Mouse (Mus musculus) lung, embryonic 14.5 days (tissue): ENCODE results near the gene Malsu1. TPM values are rescaled to one million over a fixed set of nuclear protein-coding genes. Genes with fewer than 3 reads are reported as not detected.

Experiments
- ATAC-seq: fragments of 200-750 bp; cut with Nextera tagmentation; 2 replicates; pipeline ENCODE4 v1.8.0; 2017; ENCODE audit warnings: mild to moderate bottlenecking, moderate TSS enrichment, moderate library complexity; ENCODE audit not compliant: insufficient read depth
- DNase-seq: peaks from one replicate; pipeline ENCODE4 v3.0.0-alpha.2; 2015
- H3K27ac ChIP-seq: fragments of 300-500 bp; sonication (generic); 2 replicates; pipeline ENCODE4 v1.5.1; 2014; ENCODE audit warnings: low read depth, mild to moderate bottlenecking, moderate library complexity
- H3K27me3 ChIP-seq: fragments of 300-500 bp; sonication (generic); 2 replicates; pipeline ENCODE4 v1.6.1; 2014; ENCODE audit warnings: low read length, control low read depth; ENCODE audit not compliant: insufficient read depth
- H3K36me3 ChIP-seq: fragments of 300-500 bp; sonication (generic); 2 replicates; pipeline ENCODE4 v1.6.1; 2014; ENCODE audit warnings: control low read depth; ENCODE audit not compliant: insufficient read depth
- H3K4me1 ChIP-seq: fragments of 300-500 bp; sonication (generic); 2 replicates; pipeline ENCODE4 v1.6.1; 2014; ENCODE audit warnings: antibody characterized with exemption, control low read depth; ENCODE audit not compliant: insufficient read depth
- H3K4me2 ChIP-seq: fragments of 300-500 bp; sonication (generic); 2 replicates; pipeline ENCODE4 v1.6.1; 2014; ENCODE audit warnings: mild to moderate bottlenecking
- H3K4me3 ChIP-seq: fragments of 300-500 bp; sonication (generic); 2 replicates; pipeline ENCODE4 v1.5.1; 2014; ENCODE audit warnings: low read depth, low read length
- H3K9ac ChIP-seq: fragments of 300-500 bp; sonication (generic); 2 replicates; pipeline ENCODE4 v1.6.1; 2014
- H3K9me3 ChIP-seq: fragments of 300-500 bp; sonication (generic); 2 replicates; pipeline ENCODE4 v1.6.1; 2016; ENCODE audit warnings: low read depth, low read length, control low read depth
- CTCF ChIP-seq: IDR thresholded peaks from 2 replicates; pipeline ENCODE4 v1.5.1; 2016; ENCODE audit warnings: antibody characterized with exemption, low read depth
- WGBS: fragments of 180-500 bp; shearing (Covaris S2); extraction: QIAGEN DNeasy Blood & Tissue Kit; methylation state at CpG from one replicate; pipeline ENCODE4 v1.1.7; 2014; 5-methylcytosine and 5-hydroxymethylcytosine counted together
- polyA plus RNA-seq: library from polyadenylated mRNA; unstranded; fragments of >200 nt; fragmentation: Nextera tagmentation; extraction: Ambion mirVana; gene quantifications from 2 replicates; pipeline ENCODE4 v1.2.1, GENCODE M21; 2014

Malsu1 gene
- polyA plus RNA-seq, result 69.7 and 75.3 TPM in 2 replicates

DNA sequence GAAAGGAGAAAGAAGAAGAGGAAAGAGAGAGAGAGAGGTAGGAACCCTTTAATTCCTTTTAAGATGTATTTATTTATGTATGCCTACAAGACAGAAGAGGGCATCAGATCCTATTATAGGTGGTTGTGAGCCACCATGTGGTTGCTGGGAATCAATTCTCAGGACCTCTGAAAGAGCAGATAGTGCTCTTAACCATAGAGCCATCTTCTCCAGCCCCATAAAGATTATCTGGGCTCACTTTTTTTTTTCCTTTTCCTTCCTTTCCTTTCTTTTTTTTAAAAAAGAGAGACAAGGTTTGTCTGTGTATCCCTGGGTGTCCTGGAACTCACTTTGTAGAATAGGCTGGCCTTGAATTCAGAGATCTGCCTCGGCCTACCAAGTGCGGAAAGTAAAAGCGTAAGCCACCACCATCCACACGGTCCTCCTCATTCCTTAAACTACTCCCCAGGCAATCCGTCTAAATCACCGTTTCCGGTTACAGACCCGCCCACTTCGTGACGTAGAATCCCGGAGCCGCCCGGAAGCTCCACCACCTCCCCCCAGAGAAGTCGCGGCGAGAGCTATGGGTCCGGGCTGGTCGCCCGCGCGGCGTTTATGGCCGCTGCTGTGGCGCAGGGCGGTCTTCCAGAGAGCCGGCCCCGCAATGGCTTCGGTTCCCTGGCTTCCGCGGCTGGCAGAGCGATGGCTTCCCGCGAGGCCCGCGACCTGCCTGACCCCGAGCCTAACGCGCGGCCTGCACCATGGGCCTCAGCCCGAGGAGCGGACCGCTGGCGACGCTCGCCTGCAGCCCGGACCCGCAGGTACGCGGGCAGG is at the start of gene Malsu1:
Gene Malsu1, plus strand, starts transcription at position 492 of the 813 bp plus-strand sequence.
- no peak for TF ChIP-seq CTCF
- Histone ChIP-seq H3K36me3 (no peaks in the 10 kb centered on the region), H3K4me2 (peak within 1 kb of the TSS; percentile 92), H3K9ac (peak within 1 kb of the TSS; percentile 93), H3K27me3 (no peaks in the 10 kb centered on the region), H3K4me1 (peaks cover 4% of the 10 kb centered on the region; the same call in 1 of the 2 replicates), H3K27ac (peak within 1 kb of the TSS; percentile 86), H3K9me3 (no peaks in the 10 kb centered on the region), H3K4me3 (peak within 1 kb of the TSS; percentile 96)
- WGBS, result under 1% methylated on average over 49 of the region's 49 CpGs
- peak; percentile 98 for DNase-seq
- ATAC-seq, result peak; percentile 97

DNA sequence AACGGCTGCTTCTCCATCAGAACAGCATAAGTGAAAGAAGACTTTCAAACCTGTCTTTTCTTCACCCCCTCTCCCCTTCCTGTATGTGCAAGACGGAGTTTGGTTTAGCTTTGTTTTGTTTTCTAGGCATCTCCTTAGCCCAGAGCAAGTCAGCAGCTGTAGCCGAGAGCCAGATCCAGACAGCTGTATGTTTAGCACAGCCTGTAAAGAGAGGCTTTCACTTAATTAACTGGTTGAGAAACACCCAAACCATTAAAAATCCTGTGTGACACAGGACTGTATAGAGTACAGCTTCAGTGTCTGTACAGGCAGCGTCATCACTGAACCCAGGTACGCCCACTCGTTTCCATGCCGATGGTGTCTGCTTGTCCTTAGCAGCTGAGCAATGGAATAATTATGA is 48.3 kb upstream of the Malsu1 start:
- no peak for DNase-seq
- H3K9me3 ChIP-seq, result no peaks in the 10 kb centered on the region
- H3K27ac ChIP-seq, result no peak overlapping the region
- no peak for ATAC-seq
- H3K27me3 ChIP-seq, result no peaks in the 10 kb centered on the region
- no peak overlapping the region for H3K4me2 ChIP-seq
- H3K4me1 ChIP-seq, result no peaks in the 10 kb centered on the region
- no peak overlapping the region for H3K4me3 ChIP-seq
- WGBS, result 79% methylated on average over 7 of the region's 7 CpGs
- TF ChIP-seq CTCF, result no peak
- no peak overlapping the region for H3K9ac ChIP-seq
- H3K36me3 ChIP-seq, result no peaks in the 10 kb centered on the region

DNA sequence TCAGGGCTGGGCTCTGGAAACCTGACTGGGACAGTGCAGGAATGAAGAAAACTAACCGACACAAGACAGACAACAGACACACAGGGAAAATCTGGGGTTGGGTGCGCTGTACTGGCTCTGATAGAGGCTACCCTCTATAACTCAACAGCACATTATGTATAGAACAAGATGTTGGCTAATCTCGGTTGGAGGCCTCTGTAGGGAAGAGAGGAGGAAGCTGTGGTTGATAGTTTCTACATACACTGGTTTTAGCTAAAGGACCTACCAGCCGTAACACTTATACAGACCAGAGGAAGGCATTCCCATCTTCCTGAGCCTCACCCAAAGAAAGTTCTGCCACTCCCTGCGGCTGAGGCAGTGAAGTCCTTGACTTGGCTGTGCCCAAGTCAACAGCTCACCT is 47.1 kb upstream of the Malsu1 start:
- Histone ChIP-seq H3K4me2 (no peak overlapping the region), H3K9me3 (no peaks in the 10 kb centered on the region), H3K4me3 (no peak overlapping the region), H3K4me1 (no peaks in the 10 kb centered on the region), H3K9ac (no peak overlapping the region), H3K36me3 (no peaks in the 10 kb centered on the region), H3K27me3 (no peaks in the 10 kb centered on the region), H3K27ac (no peak overlapping the region)
- ATAC-seq (no peak), DNase-seq (no peak)
- no peak for TF ChIP-seq CTCF
- WGBS, result 83% methylated on average over 5 of the region's 5 CpGs

DNA sequence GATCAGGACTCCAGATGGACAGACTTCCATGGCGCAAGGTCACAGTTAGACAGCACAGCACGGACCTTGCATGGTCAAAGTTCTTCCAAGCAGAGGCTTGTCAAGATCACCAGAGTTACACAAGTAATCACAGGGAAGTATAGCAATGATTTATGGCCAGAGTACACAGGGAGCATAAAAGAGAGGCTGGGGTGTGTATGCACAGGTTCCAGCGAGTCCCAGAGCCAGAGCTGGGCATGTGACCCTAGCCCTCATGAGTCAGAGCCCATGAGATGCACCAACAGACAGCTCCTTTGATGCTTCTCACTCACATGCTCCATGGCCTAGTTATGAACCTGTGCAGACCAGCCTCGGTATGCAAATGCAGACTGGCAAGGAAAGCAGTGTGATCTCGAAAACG is 45.6 kb upstream of the Malsu1 start:
- H3K4me3 ChIP-seq, result no peak overlapping the region
- no peaks in the 10 kb centered on the region for H3K4me1 ChIP-seq
- DNase-seq, result no peak
- no peak overlapping the region for H3K4me2 ChIP-seq
- no peaks in the 10 kb centered on the region for H3K9me3 ChIP-seq
- H3K9ac ChIP-seq, result no peak overlapping the region
- WGBS, result 81% methylated on average over 6 of the region's 6 CpGs
- no peaks in the 10 kb centered on the region for H3K27me3 ChIP-seq
- H3K27ac ChIP-seq, result no peak overlapping the region
- no peak for ATAC-seq
- no peak for TF ChIP-seq CTCF
- no peaks in the 10 kb centered on the region for H3K36me3 ChIP-seq

DNA sequence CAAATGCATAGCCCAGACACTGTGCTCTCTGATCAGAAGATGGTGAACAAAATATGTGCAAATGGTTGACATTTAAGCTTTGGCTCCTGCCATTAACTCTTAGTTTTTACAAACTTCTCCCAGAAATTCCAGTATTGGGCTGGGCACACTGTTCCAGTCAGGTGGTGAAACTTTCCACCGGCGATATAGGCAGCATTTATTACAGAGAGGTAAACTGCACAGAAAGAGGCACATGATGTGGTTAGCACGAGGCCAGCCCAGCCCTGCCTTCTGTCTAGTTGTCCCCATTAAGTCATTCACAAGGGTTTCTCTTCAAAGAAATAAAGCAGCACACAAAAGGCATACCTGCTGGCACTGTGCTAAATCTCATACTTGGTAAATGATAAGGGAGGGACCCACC is 44.9 kb upstream of the Malsu1 start:
- no peaks in the 10 kb centered on the region for H3K27me3 ChIP-seq
- no peaks in the 10 kb centered on the region for H3K9me3 ChIP-seq
- 81% methylated on average over 3 of the region's 3 CpGs for WGBS
- no peak overlapping the region for H3K4me3 ChIP-seq
- H3K4me2 ChIP-seq, result no peak overlapping the region
- no peak overlapping the region for H3K27ac ChIP-seq
- no peak overlapping the region for H3K9ac ChIP-seq
- H3K4me1 ChIP-seq, result no peaks in the 10 kb centered on the region
- no peaks in the 10 kb centered on the region for H3K36me3 ChIP-seq
- DNase-seq (no peak), ATAC-seq (no peak)
- no peak for TF ChIP-seq CTCF

DNA sequence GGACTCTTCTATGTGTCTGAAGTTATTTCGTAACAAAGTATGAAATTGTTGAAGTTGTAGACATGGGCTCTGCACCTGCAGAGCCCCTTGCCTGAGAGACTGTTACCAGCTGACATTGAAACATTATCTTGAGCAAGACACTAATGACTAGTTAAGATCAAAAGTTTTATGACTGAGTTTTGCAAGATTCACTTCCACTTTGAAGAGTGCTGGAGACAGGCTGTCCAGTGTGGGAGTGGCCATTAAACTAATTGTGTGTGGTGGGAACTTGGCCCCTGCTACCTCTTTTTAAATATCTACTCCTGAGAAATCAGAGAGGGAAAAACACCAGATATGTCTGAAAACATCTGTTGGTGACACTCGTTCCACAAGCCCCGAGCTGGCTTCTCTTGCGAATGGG is 42.4 kb upstream of the Malsu1 start:
- no peaks in the 10 kb centered on the region for H3K4me1 ChIP-seq
- H3K9ac ChIP-seq, result no peak overlapping the region
- H3K27me3 ChIP-seq, result no peaks in the 10 kb centered on the region
- no peak for TF ChIP-seq CTCF
- H3K36me3 ChIP-seq, result no peaks in the 10 kb centered on the region
- H3K4me3 ChIP-seq, result no peak overlapping the region
- no peaks in the 10 kb centered on the region for H3K9me3 ChIP-seq
- H3K27ac ChIP-seq, result no peak overlapping the region
- H3K4me2 ChIP-seq, result no peak overlapping the region
- 55% methylated on average over 4 of the region's 4 CpGs for WGBS
- DNase-seq, result no peak
- no peak for ATAC-seq

DNA sequence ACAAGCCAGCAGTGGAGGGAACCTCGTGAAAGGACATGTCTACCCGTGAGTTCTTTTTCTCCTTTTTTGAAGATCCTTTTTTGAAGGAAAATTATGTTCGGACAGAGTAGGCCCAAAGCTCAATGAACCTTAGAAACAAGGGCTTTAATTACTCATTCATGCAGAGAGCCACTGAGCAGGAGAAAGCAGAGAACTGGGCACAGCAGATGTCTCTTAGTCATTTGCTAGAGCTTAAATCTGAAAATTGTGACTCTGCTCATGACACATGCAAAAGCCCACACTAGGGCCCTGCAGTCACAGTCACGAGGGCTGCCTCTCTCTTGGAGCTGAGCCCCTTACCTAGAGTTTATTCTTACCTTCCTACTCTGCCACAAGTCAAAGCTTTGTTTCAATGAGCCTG is 40.8 kb upstream of the Malsu1 start:
- H3K4me1 ChIP-seq, result no peaks in the 10 kb centered on the region
- no peak overlapping the region for H3K4me3 ChIP-seq
- TF ChIP-seq CTCF, result no peak
- DNase-seq (no peak), ATAC-seq (no peak)
- no peak overlapping the region for H3K27ac ChIP-seq
- 84% methylated on average over 4 of the region's 4 CpGs for whole genome bisulfite sequencing
- H3K9me3 ChIP-seq, result no peaks in the 10 kb centered on the region
- H3K36me3 ChIP-seq, result no peaks in the 10 kb centered on the region
- no peak overlapping the region for H3K4me2 ChIP-seq
- H3K27me3 ChIP-seq, result 0 out of 2 replicates have a peak, but pooled peaks cover 6% of the 10 kb centered on the region
- H3K9ac ChIP-seq, result no peak overlapping the region
